Mouse (Mus musculus): ENCODE measurements around the gene Vti1a.

DNA sequence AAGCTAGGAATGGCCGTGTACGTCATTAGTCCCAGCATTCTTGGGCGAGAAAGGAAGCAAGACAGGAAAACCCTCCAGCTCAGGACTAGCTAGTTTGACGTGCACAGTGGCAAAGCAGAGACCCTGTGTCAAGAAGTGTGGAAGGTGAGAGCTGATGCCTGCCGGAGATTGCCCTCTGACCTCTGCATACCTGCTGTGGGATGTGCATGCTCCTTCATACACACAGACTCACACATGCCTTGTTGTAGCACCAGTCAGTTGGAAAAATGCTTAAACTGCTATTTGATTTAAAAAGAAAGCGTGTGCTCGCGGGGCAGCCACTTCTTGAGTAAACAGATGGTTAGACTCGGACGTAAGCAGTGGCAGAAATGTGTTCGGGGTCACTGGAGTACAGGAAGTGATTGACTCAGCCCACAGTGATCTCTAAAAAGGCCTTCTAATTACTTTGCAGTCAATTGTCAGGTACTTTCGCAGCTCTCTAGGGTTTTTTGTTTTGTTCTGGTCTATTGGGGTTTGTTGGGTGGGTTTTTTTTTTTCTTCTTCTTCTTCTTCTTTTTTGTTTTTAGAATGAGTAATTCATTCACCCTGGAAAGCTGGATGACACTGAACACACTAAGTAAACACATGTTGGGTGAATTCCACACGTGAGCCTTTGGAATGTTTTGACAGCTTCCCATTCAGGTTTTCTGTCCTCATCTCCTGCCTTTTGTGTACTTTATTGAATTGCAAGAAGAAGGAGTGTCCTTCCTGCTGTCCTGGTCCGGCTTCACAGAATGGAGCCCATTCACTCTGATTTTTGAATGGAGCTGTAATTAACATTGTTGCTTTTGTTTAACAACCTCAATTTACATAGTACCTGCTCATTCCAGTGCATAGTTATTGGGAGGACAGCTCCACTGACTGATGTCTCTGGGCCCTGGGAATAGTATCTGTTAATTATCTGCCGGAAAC is 175.3 kb downstream of the Vti1a start:
- no peak for TF ChIP-seq CTCF (IDR thresholded peaks at IDR 0.05; ENCODE audit: low read depth, low read length)
- TF ChIP-seq TAL1 (conservative IDR thresholded peaks at IDR 0.05; ENCODE audit: low read depth, low read length): no peak
